8 mouse cellular contexts compared by ENCODE assay signal in genomic region chr6:113501388-113502084, GRCm38 (mm10). TPM values are rescaled to one million over a fixed set of nuclear protein-coding genes. Genes with fewer than 3 reads are reported as not detected.
DNase-seq lines count a peak whose midpoint lies in the region; ATAC-seq and TF ChIP-seq lines count a peak whose summit lies in the region.

Gene Prrt3, minus strand, starts transcription at chr6:113501931.

- H3K4me3 ChIP-seq in lung, embryonic 16.5 days (ENCODE audit: low read length): peak within 1 kb of the TSS; percentile 32
- no peak within 1 kb of the TSS for H3K4me3 ChIP-seq in lung, adult 2 months (replicated peaks; ENCODE audit: extremely low read depth, low read depth, low read length)
- H3K4me3 ChIP-seq in embryonic facial prominence, embryonic 14.5 days (ENCODE audit: low read depth, low read length): peak within 1 kb of the TSS; percentile 46
- 0 out of 2 replicates have a peak within 1 kb of the TSS, but pooled peaks have one; percentile 3 for H3K4me3 ChIP-seq in intestine, postnatal 0 days (ENCODE audit: low read depth, low read length)
- peak within 1 kb of the TSS; percentile 50 for H3K4me3 ChIP-seq in midbrain, embryonic 13.5 days (replicated peaks)

- no peak for TF ChIP-seq CTCF in lung, adult 2 months (IDR thresholded peaks at IDR 0.05; ENCODE audit: insufficient read depth, low read length)
- no peak for TF ChIP-seq CTCF in intestine, postnatal 0 days (IDR thresholded peaks at IDR 0.05; ENCODE audit: low read depth)

- intact Hi-C loops in gastrocnemius, postnatal 36 days (cut with DNase I): no loop called here

- 4% methylated on average over 32 of the region's 32 CpGs for WGBS in lung, embryonic 16.5 days
- WGBS in lung, adult 2 months: 7% methylated on average over 32 of the region's 32 CpGs
- 5% methylated on average over 22 of the region's 32 CpGs for WGBS in embryonic facial prominence, embryonic 14.5 days
- 3% methylated on average over 28 of the region's 32 CpGs for WGBS in intestine, postnatal 0 days
- WGBS in midbrain, embryonic 13.5 days: 3% methylated on average over 31 of the region's 32 CpGs

- ATAC-seq in lung, embryonic 16.5 days (ENCODE audit: low read depth): no peak
- peak; percentile 81 for ATAC-seq in embryonic facial prominence, embryonic 14.5 days (ENCODE audit: low read depth)
- 0 out of 2 replicates have a peak, but pooled peaks have one; percentile 41 for ATAC-seq in intestine, postnatal 0 days
- ATAC-seq in midbrain, embryonic 13.5 days: peak; percentile 88

- no peak for TF ChIP-seq POLR2A in lung, adult 2 months (IDR thresholded peaks at IDR 0.05; ENCODE audit: borderline replicate concordance, extremely low read depth, low read depth, low read length)

- H3K9me3 ChIP-seq in lung, embryonic 16.5 days (ENCODE audit: control insufficient read depth, low read length): no peaks in the 10 kb centered on the region
- no peaks in the 10 kb centered on the region for H3K9me3 ChIP-seq in embryonic facial prominence, embryonic 14.5 days (ENCODE audit: control insufficient read depth, low read length)
- H3K9me3 ChIP-seq in intestine, postnatal 0 days (ENCODE audit: control insufficient read depth): no peaks in the 10 kb centered on the region
- H3K9me3 ChIP-seq in midbrain, embryonic 13.5 days: no peaks in the 10 kb centered on the region

- peak within 1 kb of the TSS; percentile 42 for H3K4me2 ChIP-seq in lung, embryonic 16.5 days (ENCODE audit: low read depth, low read length)
- H3K4me2 ChIP-seq in embryonic facial prominence, embryonic 14.5 days (ENCODE audit: low read depth, low read length): peak within 1 kb of the TSS; percentile 66
- peak within 1 kb of the TSS; percentile 24 for H3K4me2 ChIP-seq in intestine, postnatal 0 days (replicated peaks; ENCODE audit: low read depth)
- H3K4me2 ChIP-seq in midbrain, embryonic 13.5 days (replicated peaks): peak within 1 kb of the TSS; percentile 63

- H3K27me3 ChIP-seq in lung, embryonic 16.5 days (ENCODE audit: control insufficient read depth, insufficient read depth, low read depth, low read length): peaks cover 22% of the 10 kb centered on the region
- peaks cover 15% of the 10 kb centered on the region for H3K27me3 ChIP-seq in embryonic facial prominence, embryonic 14.5 days (replicated peaks; ENCODE audit: control insufficient read depth, insufficient read depth, low read length)
- H3K27me3 ChIP-seq in intestine, postnatal 0 days (replicated peaks; ENCODE audit: control insufficient read depth, insufficient read depth, low read length): peaks cover 21% of the 10 kb centered on the region; the same call in 1 of the 2 replicates
- peaks cover 15% of the 10 kb centered on the region for H3K27me3 ChIP-seq in midbrain, embryonic 13.5 days

- H3K9ac ChIP-seq in lung, embryonic 16.5 days (ENCODE audit: low read length): peak within 1 kb of the TSS; percentile 37; the same call in 1 of the 2 replicates
- H3K9ac ChIP-seq in embryonic facial prominence, embryonic 14.5 days (ENCODE audit: low read depth, low read length): peak within 1 kb of the TSS; percentile 67
- H3K9ac ChIP-seq in intestine, postnatal 0 days (ENCODE audit: low read depth, low read length): no peak within 1 kb of the TSS
- H3K9ac ChIP-seq in midbrain, embryonic 13.5 days (replicated peaks): peak within 1 kb of the TSS; percentile 72

- no peaks in the 10 kb centered on the region; the same call in 1 of the 2 replicates for H3K4me1 ChIP-seq in lung, embryonic 16.5 days (replicated peaks; ENCODE audit: control insufficient read depth, insufficient read depth, low read length)
- no peaks in the 10 kb centered on the region for H3K4me1 ChIP-seq in lung, adult 2 months (ENCODE audit: control insufficient read depth, insufficient read depth, low read length)
- no peaks in the 10 kb centered on the region for H3K4me1 ChIP-seq in embryonic facial prominence, embryonic 14.5 days (ENCODE audit: control insufficient read depth, insufficient read depth, low read length)
- no peaks in the 10 kb centered on the region for H3K4me1 ChIP-seq in intestine, postnatal 0 days (replicated peaks; ENCODE audit: control insufficient read depth, insufficient read depth, low read length)
- peaks cover 13% of the 10 kb centered on the region for H3K4me1 ChIP-seq in midbrain, embryonic 13.5 days (replicated peaks)

- DNase-seq in lung, adult 2 months: no peak
- peak; percentile 66 for DNase-seq in embryonic facial prominence, embryonic 14.5 days (ENCODE audit: low spot score)
- no peak for DNase-seq in ovary, postnatal 14 days (ENCODE audit: low spot score)
- DNase-seq in gastrocnemius, postnatal 36 days: no peak
- no peak for DNase-seq in spleen, postnatal 4 days (ENCODE audit: low spot score in 2 of 2)

- H3K36me3 ChIP-seq in lung, embryonic 16.5 days (ENCODE audit: control insufficient read depth, insufficient read depth, low read length): no peaks in the 10 kb centered on the region
- H3K36me3 ChIP-seq in embryonic facial prominence, embryonic 14.5 days (ENCODE audit: control insufficient read depth, insufficient read depth, low read length): no peaks in the 10 kb centered on the region
- no peaks in the 10 kb centered on the region for H3K36me3 ChIP-seq in intestine, postnatal 0 days (ENCODE audit: control insufficient read depth, insufficient read depth)
- no peaks in the 10 kb centered on the region for H3K36me3 ChIP-seq in midbrain, embryonic 13.5 days

- H3K27ac ChIP-seq in lung, embryonic 16.5 days (ENCODE audit: low read length): no peak within 1 kb of the TSS
- H3K27ac ChIP-seq in embryonic facial prominence, embryonic 14.5 days (replicated peaks; ENCODE audit: low read depth, low read length): no peak within 1 kb of the TSS
- no peak within 1 kb of the TSS for H3K27ac ChIP-seq in intestine, postnatal 0 days (ENCODE audit: low read depth, low read length)
- peak within 1 kb of the TSS; percentile 22; the same call in 1 of the 2 replicates for H3K27ac ChIP-seq in midbrain, embryonic 13.5 days

RNA-seq across cellular contexts. Expression of gene Prrt3, which starts in this region (rescaled TPM):
- polyA plus RNA-seq in lung, embryonic 16.5 days (2015; fragmentation: Nextera tagmentation; extraction: Ambion mirVana): 0.11 and 0.19 TPM in 2 replicates
- 0.24 and 0.27 TPM in 2 replicates for polyA plus RNA-seq in lung, adult 2 months (2012; rRNA removed)
- polyA plus RNA-seq in embryonic facial prominence, embryonic 14.5 days (2014; fragmentation: Nextera tagmentation; extraction: Ambion mirVana): 1.7 and 1.9 TPM in 2 replicates
- 0.47 and 0.52 TPM in 2 replicates for polyA plus RNA-seq in intestine, postnatal 0 days (2015; fragmentation: Nextera tagmentation; extraction: Ambion mirVana)
- polyA plus RNA-seq in midbrain, embryonic 13.5 days (2015; fragmentation: Nextera tagmentation; extraction: Ambion mirVana): 5.2 and 6.0 TPM in 2 replicates
- not detected for total RNA-seq in gastrocnemius, postnatal 36 days (2021)

Comparison
In these comparisons a context has a peak if more than half of its experiments do, and no peak if none do; other contexts are left out.
1. Peak in ATAC-seq, H3K4me3 ChIP-seq and H3K4me2 ChIP-seq in intestine, postnatal 0 days; RNA of the gene not detected or under 1 TPM.